Mouse (Mus musculus): ENCODE data around the gene Dock11. TPM values are rescaled to one million over a fixed set of nuclear protein-coding genes. Genes with fewer than 3 reads are reported as not detected.

Gene Dock11
- total RNA-seq, 2 experiments from 2014 or later: 5.7 to 6.7 TPM

DNA sequence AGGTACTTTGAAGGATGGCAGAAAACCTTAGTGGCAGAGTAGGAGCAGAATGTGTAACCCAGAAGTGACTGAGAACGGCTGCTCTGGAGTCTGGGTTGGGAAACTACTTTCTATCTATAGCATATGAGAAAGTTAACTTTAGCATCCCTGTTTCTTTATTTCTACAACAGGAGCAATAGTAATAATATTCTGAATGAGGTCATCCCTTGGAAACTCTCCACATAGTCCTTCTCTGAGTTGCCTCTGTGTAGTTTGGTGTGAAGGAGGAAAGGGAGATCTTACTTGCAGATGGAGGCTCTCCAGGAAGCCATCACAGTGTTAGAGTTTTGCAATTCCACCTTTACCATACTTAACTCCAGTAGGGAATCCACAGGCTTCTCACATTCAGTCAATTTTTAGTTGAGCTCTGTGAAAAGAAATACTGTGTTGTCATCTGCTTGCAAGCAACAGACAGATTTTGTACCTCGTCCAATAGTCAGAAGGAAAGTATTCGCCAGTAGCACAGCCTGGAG, 31.5 kb downstream of the Dock11 start:
- Histone ChIP-seq H3K4me3 (no peak overlapping the region), H3K27ac (no peak overlapping the region)
- intact Hi-C loops (cut with DNase I): no loop called here
- no peak for DNase-seq (ENCODE audit: extremely low spot score in 1 of 2, low spot score in 2 of 2)
- TF ChIP-seq CTCF (IDR thresholded peaks at IDR 0.05): no peak

GRCm38 (mm10) chrX:35921922-35922321, 33.3 kb downstream of the Dock11 start:
- Histone ChIP-seq H3K4me3 (no peak overlapping the region), H3K27ac (no peak overlapping the region)
- TF ChIP-seq CTCF (IDR thresholded peaks at IDR 0.05): no peak
- intact Hi-C loops (cut with DNase I): no loop called here
- DNase-seq (ENCODE audit: extremely low spot score in 1 of 2, low spot score in 2 of 2): no peak

GRCm38 (mm10) chrX:35924705-35925264, 36.2 kb downstream of the Dock11 start:
- no peak for DNase-seq (ENCODE audit: extremely low spot score in 1 of 2, low spot score in 2 of 2)
- no peak overlapping the region for H3K4me3 ChIP-seq
- H3K27ac ChIP-seq: no peak overlapping the region
- intact Hi-C loops (cut with DNase I): no loop called here
- no peak for TF ChIP-seq CTCF (IDR thresholded peaks at IDR 0.05)

DNA sequence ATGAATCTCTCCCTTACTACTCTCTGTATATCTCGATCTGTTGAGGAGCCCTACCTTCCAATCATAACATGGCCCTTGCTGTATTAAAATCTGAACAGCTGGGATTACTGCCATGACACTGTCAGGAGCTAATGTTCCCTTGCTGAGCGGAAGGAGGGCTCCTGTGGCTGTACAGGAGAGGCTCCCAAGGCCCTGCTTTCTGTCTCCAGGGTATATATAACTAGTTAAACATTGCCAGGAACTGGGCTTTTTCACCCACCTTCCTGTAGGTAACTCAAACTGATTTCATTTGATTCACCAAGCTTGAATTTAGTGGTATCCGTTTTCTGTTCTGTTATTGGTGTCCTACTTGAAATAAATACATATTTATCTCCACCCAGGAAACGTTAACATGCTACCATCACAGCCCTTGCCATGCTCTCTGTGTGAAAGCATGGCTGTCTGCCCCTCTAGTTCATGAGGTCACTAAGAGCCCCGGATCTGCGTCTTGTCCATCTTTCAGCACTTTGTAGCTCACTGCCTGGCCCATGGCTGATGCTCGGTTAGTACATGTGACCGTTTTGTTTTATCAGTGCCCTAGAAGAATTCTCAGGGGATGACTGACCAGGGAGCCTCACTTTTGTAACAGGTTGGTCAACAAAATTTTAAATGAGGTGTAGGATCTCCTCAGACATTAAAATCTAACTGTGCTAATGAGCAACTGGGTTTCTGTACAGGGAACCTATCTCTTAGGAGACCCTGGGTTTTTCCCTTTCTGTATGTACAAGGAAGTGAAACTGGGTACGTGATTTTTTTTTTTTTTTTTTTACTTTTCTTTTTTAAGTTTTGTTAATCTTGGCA, 41.7 kb downstream of the Dock11 start:
- no peak overlapping the region for H3K27ac ChIP-seq
- no peak for TF ChIP-seq CTCF (IDR thresholded peaks at IDR 0.05)
- H3K4me3 ChIP-seq: no peak overlapping the region
- no peak for DNase-seq (ENCODE audit: extremely low spot score in 1 of 2, low spot score in 2 of 2)
- intact Hi-C loops (cut with DNase I): no loop called here

DNA sequence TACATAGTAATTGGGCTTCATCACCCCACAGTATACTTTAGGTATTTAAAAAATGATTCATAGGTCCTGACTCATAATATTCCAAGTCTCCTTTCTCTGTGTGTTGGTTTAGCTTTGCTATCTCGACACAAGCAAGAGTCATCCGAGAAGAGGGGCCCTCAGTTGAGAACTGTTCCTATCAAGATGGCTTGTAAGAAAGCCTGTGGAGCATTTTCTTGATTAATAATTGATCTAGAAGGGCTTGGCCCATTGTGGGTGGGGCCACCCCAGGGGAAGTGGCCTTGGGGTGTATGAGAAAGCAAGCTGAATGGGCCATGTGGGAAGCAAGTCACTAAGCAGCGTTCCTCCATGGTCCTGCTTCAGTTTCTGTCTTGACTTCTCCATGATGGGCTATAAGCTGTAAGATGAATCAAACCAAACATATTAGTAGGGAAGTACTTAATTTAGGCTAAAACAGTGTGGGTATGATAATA, 42.3 kb downstream of the Dock11 start:
- intact Hi-C loops (cut with DNase I): no loop called here
- TF ChIP-seq CTCF (IDR thresholded peaks at IDR 0.05): no peak
- no peak for DNase-seq (ENCODE audit: extremely low spot score in 1 of 2, low spot score in 2 of 2)
- Histone ChIP-seq H3K4me3 (no peak overlapping the region), H3K27ac (no peak overlapping the region)

- Histone ChIP-seq H3K4me3 (no peak overlapping the region), H3K27ac (no peak overlapping the region)
- TF ChIP-seq CTCF (IDR thresholded peaks at IDR 0.05): no peak
- DNase-seq (ENCODE audit: extremely low spot score in 1 of 2, low spot score in 2 of 2): no peak
- intact Hi-C loops (cut with DNase I): no loop called here
Measured at GRCm38 (mm10) chrX:35931945-35932344, 43.3 kb downstream of the Dock11 start.

DNA sequence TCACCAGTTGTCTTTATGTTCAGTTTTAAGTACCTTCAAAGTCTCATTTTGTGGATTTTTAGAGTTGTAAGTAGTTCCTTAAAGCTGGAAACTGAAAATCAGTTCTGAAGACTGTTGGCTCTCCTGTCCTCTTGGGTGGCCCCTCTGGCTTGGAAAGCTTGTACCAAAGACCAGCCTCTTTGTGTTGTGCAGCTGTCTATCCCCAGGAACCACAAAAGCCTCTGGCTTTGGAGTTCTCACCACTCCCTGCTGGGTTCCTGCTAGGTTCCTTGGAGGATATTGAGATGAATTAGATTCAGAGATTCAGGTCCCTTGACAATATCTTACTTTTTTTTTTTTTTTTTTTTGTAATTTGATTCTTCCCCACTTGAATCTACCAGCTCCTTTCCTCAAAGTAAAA, 44.3 kb downstream of the Dock11 start:
- intact Hi-C loops (cut with DNase I): no loop called here

GRCm38 (mm10) chrX:35938112-35938511, 49.5 kb downstream of the Dock11 start:
- H3K27ac ChIP-seq: no peak overlapping the region
- no peak overlapping the region for H3K4me3 ChIP-seq
- intact Hi-C loops (cut with DNase I): no loop called here
- no peak for DNase-seq (ENCODE audit: extremely low spot score in 1 of 2, low spot score in 2 of 2)
- no peak for TF ChIP-seq CTCF (IDR thresholded peaks at IDR 0.05)

More for the DNA sequence above, 44.3 kb downstream of the Dock11 start:
- no peak for TF ChIP-seq CTCF (IDR thresholded peaks at IDR 0.05)
- no peak for DNase-seq (ENCODE audit: extremely low spot score in 1 of 2, low spot score in 2 of 2)
- Histone ChIP-seq H3K4me3 (no peak overlapping the region), H3K27ac (no peak overlapping the region)

- DNase-seq (ENCODE audit: extremely low spot score in 1 of 2, low spot score in 2 of 2): no peak
- no peak overlapping the region for H3K27ac ChIP-seq
- no peak for TF ChIP-seq CTCF (IDR thresholded peaks at IDR 0.05)
- intact Hi-C loops (cut with DNase I): no loop called here
- no peak overlapping the region for H3K4me3 ChIP-seq
Measured at GRCm38 (mm10) chrX:35946394-35946793, 57.8 kb downstream of the Dock11 start.

DNA sequence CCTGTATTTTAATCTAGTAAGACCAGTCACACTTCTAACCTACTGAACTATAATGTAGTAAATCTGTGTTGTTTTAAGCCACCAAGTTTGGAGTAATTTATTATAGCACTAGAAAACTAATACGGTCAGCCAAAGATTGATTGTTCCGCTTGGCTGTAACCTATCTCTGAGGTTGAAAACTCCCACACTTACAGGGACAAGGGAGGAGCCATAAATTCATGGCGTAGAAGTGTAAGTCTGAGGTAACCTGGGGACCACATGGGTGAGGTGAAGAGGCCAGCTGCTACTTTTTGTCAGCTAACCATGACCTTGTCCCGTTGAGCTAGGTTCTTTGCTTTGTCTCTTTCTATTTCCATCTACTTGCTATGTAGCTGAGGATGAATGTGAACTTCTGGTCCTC, 61.5 kb downstream of the Dock11 start:
- no peak for DNase-seq (ENCODE audit: extremely low spot score in 1 of 2, low spot score in 2 of 2)
- no peak overlapping the region for H3K27ac ChIP-seq
- no peak overlapping the region for H3K4me3 ChIP-seq
- no peak for TF ChIP-seq CTCF (IDR thresholded peaks at IDR 0.05)
- intact Hi-C loops (cut with DNase I): no loop called here

DNA sequence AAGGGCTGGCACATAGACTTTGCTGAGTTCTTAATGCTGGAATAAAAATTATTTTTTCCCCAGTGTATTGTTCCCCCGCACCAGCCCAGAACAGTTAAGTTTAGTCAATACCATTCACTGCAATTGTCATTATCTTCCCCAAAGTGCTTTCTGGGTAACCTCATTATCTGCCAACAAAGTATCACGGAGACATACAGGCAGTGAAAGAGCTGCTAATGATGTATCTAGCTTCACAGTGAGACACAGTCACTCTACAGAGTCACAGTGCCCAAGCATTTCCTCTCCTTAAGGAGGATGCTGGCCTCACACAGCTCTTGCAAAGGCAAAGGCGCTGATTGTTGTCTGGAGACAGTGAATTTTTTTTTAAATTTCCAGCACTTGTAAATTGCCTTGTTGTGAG, 63.3 kb downstream of the Dock11 start:
- intact Hi-C loops (cut with DNase I): no loop called here
- no peak for TF ChIP-seq CTCF (IDR thresholded peaks at IDR 0.05)
- H3K4me3 ChIP-seq: no peak overlapping the region
- no peak overlapping the region for H3K27ac ChIP-seq
- no peak for DNase-seq (ENCODE audit: extremely low spot score in 1 of 2, low spot score in 2 of 2)

DNA sequence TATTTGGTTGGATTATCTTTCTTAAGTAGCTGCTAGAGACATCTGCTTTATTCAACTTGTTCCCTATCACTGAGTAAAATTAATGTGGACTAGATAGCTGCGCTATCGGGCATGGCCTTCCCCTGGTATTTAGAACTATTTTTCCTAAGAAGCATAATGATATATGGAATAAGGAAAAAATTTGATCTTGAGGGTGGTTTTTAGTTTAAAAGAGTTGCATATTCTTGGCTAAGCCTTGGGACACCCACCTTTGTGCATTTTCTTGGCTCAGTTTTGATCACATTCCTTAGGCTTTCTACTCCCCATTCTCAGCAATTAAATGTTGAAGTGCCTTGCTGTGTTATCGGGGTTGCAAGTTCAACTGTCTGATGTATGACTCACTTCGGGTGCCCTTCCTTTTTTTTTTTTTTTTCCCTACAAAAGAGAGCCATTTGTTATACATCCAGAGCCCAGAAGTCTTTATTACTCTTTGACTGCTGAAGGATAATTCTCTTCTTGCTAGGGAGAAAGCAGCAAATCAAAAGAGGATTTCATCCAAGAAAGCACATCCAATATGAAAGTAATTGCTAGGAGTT, 64.0 kb downstream of the Dock11 start:
- H3K4me3 ChIP-seq: no peak overlapping the region
- no peak overlapping the region for H3K27ac ChIP-seq
- no peak for TF ChIP-seq CTCF (IDR thresholded peaks at IDR 0.05)
- no peak for DNase-seq (ENCODE audit: extremely low spot score in 1 of 2, low spot score in 2 of 2)
- intact Hi-C loops (cut with DNase I): no loop called here

Measured in left cerebral cortex, adult 2 months (tissue).